In the genomic region with DNA sequence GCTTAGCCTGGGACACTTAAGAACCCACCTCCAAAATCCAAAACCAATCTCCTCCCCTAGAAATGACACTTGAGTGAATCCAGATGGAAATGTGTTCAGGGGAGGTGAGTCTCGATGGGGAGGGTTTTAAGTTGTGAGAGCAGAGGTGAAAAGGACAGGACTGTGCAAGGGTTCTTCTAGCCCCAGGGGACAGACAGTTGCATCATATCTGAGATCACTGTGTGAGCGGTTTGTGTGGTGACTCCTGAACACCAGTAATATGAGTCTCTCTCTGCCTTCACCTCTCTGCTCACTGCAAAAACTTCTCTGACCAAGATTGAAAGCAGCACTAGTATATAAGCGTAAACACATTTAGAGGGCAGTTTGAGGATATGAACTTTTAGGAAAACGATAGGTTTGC, we compare ENCODE assay signal across 43 mouse cellular contexts. TPM values are rescaled to one million over a fixed set of nuclear protein-coding genes. Genes with fewer than 3 reads are reported as not detected.
DNase-seq lines count a peak whose midpoint lies in the region; TF ChIP-seq lines count a peak whose summit lies in the region.
"Had no signal": no experiment of that assay in that cellular context is flagged by ENCODE, and none has a peak within 500 bp of the region (broad histone marks: within the 10 kb centered on the region; RNA-seq: fewer than 3 reads in every experiment).

No protein-coding gene starts in this region.

- TF ChIP-seq POLR2A in ES-Bruce4 (IDR thresholded peaks at IDR 0.05; ENCODE audit: insufficient read depth, low read length) = no peak
- no peak for TF ChIP-seq POLR2A in myocyte (IDR thresholded peaks at IDR 0.05; ENCODE audit: insufficient read length, low read depth)

- no peaks in the 10 kb centered on the region for H3K9me3 ChIP-seq in ES-Bruce4 (replicated peaks; ENCODE audit: control insufficient read depth, insufficient read depth, low read length, poor library complexity, severe bottlenecking)
- H3K9me3 ChIP-seq: forebrain, embryonic 13.5 days; G1E; hindbrain, embryonic 10.5 days; intestine, embryonic 15.5 days; neural tube, embryonic 13.5 days had no signal

- no peak overlapping the region for H3ac ChIP-seq in myocyte (ENCODE audit: control insufficient read depth, insufficient read length)

- no peak overlapping the region; the same call in 1 of the 2 replicates for H3K9ac ChIP-seq in ES-Bruce4 (ENCODE audit: low read depth, poor library complexity, severe bottlenecking)
- H3K9ac ChIP-seq: forebrain, embryonic 13.5 days; heart, embryonic 13.5 days; intestine, embryonic 15.5 days; liver, embryonic 14.5 days; neural tube, embryonic 13.5 days had no signal

- no peak for TF ChIP-seq EP300 in ES-Bruce4 (IDR thresholded peaks at IDR 0.05; ENCODE audit: insufficient read depth, low read depth, low read length)

- no peak overlapping the region for H3K4me3 ChIP-seq in ES-Bruce4 (ENCODE audit: low read depth, low read length)
- no peak overlapping the region for H3K4me3 ChIP-seq in myocyte
- H3K4me3 ChIP-seq: erythroblast, embryonic 14.5 days; forebrain, embryonic 13.5 days; heart, embryonic 13.5 days; intestine, embryonic 15.5 days; neural tube, embryonic 13.5 days had no signal

- H3K36me3 ChIP-seq in ES-Bruce4 (ENCODE audit: control insufficient read depth, insufficient read depth, low read length, poor library complexity, severe bottlenecking) (no peaks in the 10 kb centered on the region), myocyte (ENCODE audit: control insufficient read depth, insufficient read depth) (no peaks in the 10 kb centered on the region)
- H3K36me3 ChIP-seq: G1E; heart, embryonic 13.5 days; hindbrain, embryonic 10.5 days; intestine, embryonic 15.5 days; midbrain, embryonic 10.5 days; neural tube, embryonic 13.5 days had no signal

- H3K27me3 ChIP-seq in ES-Bruce4 (ENCODE audit: control insufficient read depth, insufficient read depth, low read length, poor library complexity, severe bottlenecking) (no peaks in the 10 kb centered on the region), myocyte (ENCODE audit: control insufficient read depth, insufficient read depth, insufficient read length) (no peaks in the 10 kb centered on the region)
- H3K27me3 ChIP-seq: heart, embryonic 13.5 days; intestine, embryonic 15.5 days; neural tube, embryonic 13.5 days; Patski had no signal

- H3K79me2 ChIP-seq in myocyte (ENCODE audit: control insufficient read depth, insufficient read depth) = no peaks in the 10 kb centered on the region

- no peaks in the 10 kb centered on the region for H3K4me1 ChIP-seq in ES-Bruce4 (ENCODE audit: control insufficient read depth, insufficient read depth, low read length)
- H3K4me1 ChIP-seq: forebrain, embryonic 13.5 days; heart, embryonic 13.5 days; midbrain, embryonic 10.5 days; neural tube, embryonic 13.5 days had no signal

- no peak for TF ChIP-seq CTCF in ES-Bruce4 (IDR thresholded peaks at IDR 0.05; ENCODE audit: low read depth, low read length)

- intact Hi-C loops in heart, postnatal 36 days (cut with DNase I) = no loop called here

- peak overlapping the region; percentile 28; the same call in 1 of the 2 replicates for H3K27ac ChIP-seq in ES-Bruce4 (ENCODE audit: insufficient read depth, low read length)
- H3K27ac ChIP-seq: forebrain, embryonic 13.5 days; heart, embryonic 13.5 days; intestine, embryonic 15.5 days; liver, embryonic 14.5 days; neural tube, embryonic 13.5 days had no signal

- DNase-seq in 3134 (ENCODE audit: extremely low read depth, insufficient read length, low spot score) = peak; percentile 35
- DNase-seq in 3T3-L1 (ENCODE audit: low read depth, low spot score) = peak; percentile 83
- DNase-seq in right cerebral cortex, adult 18-20 months = no peak
- DNase-seq in heart, postnatal 36 days = no peak
- DNase-seq: cerebellum, adult 11 months; cerebellum, adult 9-11 months; embryo, embryonic 11 days; gastrocnemius, postnatal 10 days; heart, postnatal 10 days; kidney, adult 8-10 months; kidney, postnatal 10 days; layer of hippocampus, adult 9-11 months; liver; lung, adult 2 months; lung, postnatal 14 days; right cerebral cortex, postnatal 14 days; thymus, postnatal 4 days had no signal

- peak overlapping the region; percentile 39 for H3K4me2 ChIP-seq in myocyte (ENCODE audit: low read depth)
- H3K4me2 ChIP-seq: forebrain, embryonic 13.5 days; heart, embryonic 13.5 days; intestine, embryonic 15.5 days; neural tube, embryonic 13.5 days had no signal

TF ChIP-seq in myocyte, 11 proteins besides CTCF, POLR2A, EP300 and RAD21:
- TF ChIP-seq TCF3 (IDR thresholded peaks at IDR 0.05; ENCODE audit: insufficient read length, low read depth) (no peak), CEBPB (IDR thresholded peaks at IDR 0.05; ENCODE audit: insufficient read depth, poor library complexity, severe bottlenecking) (peak; percentile 87)

RNA-seq across cellular contexts. Expression of a gene that starts 2.5 kb away (rescaled TPM):
- not detected in 2 replicates for polyA plus RNA-seq in ES-Bruce4 (2011; ENCODE audit: insufficient read depth, insufficient read length, low read depth, missing spikeins)
- polyA plus RNA-seq in myocyte (2012; fragmentation: generic; extraction: Trizol) = not detected
- total RNA-seq in heart, postnatal 36 days (2021) = not detected
- total RNA-seq: adrenal gland, adult 18-20 months; gastrocnemius, postnatal 10 days; heart, adult 8-10 months; heart, postnatal 10 days; left cerebral cortex, postnatal 10 days; midbrain, postnatal 0 days had no signal
- polyA plus RNA-seq: CD4-positive, CD25-positive, alpha-beta regulatory T cell, adult 4 months; embryonic facial prominence, embryonic 14.5 days; erythroblast, embryonic 14.5 days; forebrain, embryonic 13.5 days; G1E; gonadal fat pad, adult 2 months; heart, embryonic 13.5 days; hindbrain, embryonic 10.5 days; hindbrain, embryonic 16.5 days; limb, embryonic 11.5 days; lung, adult 2 months; midbrain, embryonic 10.5 days; midbrain, postnatal 0 days; neural tube, embryonic 13.5 days; Patski; stomach, embryonic 14.5 days; testis, adult 2 months; thymus, postnatal 0 days had no signal

RNA-seq across cellular contexts. Expression of a gene that starts 27.2 kb away (rescaled TPM):
- polyA plus RNA-seq in ES-Bruce4 (2011; ENCODE audit: insufficient read depth, insufficient read length, low read depth, missing spikeins) (2.2 TPM in 2 replicates), myocyte (2012; fragmentation: generic; extraction: Trizol) (0.24 TPM)
- total RNA-seq in heart, postnatal 36 days (2021) = under 1 TPM; 0.11 TPM
- polyA plus RNA-seq: CD4-positive, CD25-positive, alpha-beta regulatory T cell, adult 4 months; erythroblast, embryonic 14.5 days; G1E; Patski had no signal

RNA-seq across cellular contexts. Expression of a gene that starts 54.8 kb away (rescaled TPM):
- polyA plus RNA-seq in ES-Bruce4 (2011; ENCODE audit: insufficient read depth, insufficient read length, low read depth, missing spikeins) (not detected in 2 replicates), myocyte (2012; fragmentation: generic; extraction: Trizol) (52.7 TPM)
- total RNA-seq in heart, postnatal 36 days (2021) = not detected
- total RNA-seq: G1E; gastrocnemius, postnatal 10 days; heart, postnatal 10 days; left cerebral cortex, postnatal 10 days; midbrain, postnatal 0 days had no signal
- polyA plus RNA-seq: CD4-positive, CD25-positive, alpha-beta regulatory T cell, adult 4 months; embryonic facial prominence, embryonic 14.5 days; erythroblast, embryonic 14.5 days; forebrain, embryonic 13.5 days; G1E; heart, embryonic 13.5 days; hindbrain, embryonic 16.5 days; intestine, embryonic 15.5 days; large intestine, adult 2 months; midbrain, embryonic 10.5 days; midbrain, postnatal 0 days; neural tube, embryonic 13.5 days; Patski; small intestine, adult 2 months; stomach, embryonic 14.5 days had no signal

RNA-seq across cellular contexts. Expression of a gene that starts 59.1 kb away (rescaled TPM):
- polyA plus RNA-seq in ES-Bruce4 (2011; ENCODE audit: insufficient read depth, insufficient read length, low read depth, missing spikeins) (2.2 and 2.7 TPM in 2 replicates), myocyte (2012; fragmentation: generic; extraction: Trizol) (1.6 TPM)
- 10 to 100 TPM; 26.7 to 41.1 TPM for total RNA-seq in heart, postnatal 36 days (2021)

Comparison
In these comparisons a context has a peak if more than half of its experiments do, and no peak if none do; other contexts are left out.
1. DNase-seq: peak in 3134 (single experiment) and 3T3-L1 (single experiment); none in right cerebral cortex, adult 18-20 months (single experiment) and heart, postnatal 36 days (0 of 2).
2. RNA of a gene that starts 54.8 kb away (polyA plus RNA-seq): 52.7 TPM in myocyte (single experiment); not detected in ES-Bruce4; every median in the first group is over 10 times any median in the second.